Mouse (Mus musculus): ENCODE results near the gene 2310007B03Rik. TPM values are rescaled to one million over a fixed set of nuclear protein-coding genes. Genes with fewer than 3 reads are reported as not detected.

The 2310007B03Rik gene
- polyA plus RNA-seq, 1 experiment, result 1.9 TPM

- no peaks in the 10 kb centered on the region for H3K9me3 ChIP-seq (replicated peaks; ENCODE audit: control insufficient read depth, insufficient read depth, low read length, poor library complexity, severe bottlenecking)
- H3K36me3 ChIP-seq (ENCODE audit: control insufficient read depth, insufficient read depth, low read length, poor library complexity, severe bottlenecking), result no peaks in the 10 kb centered on the region
- no peak overlapping the region for H3K4me3 ChIP-seq (ENCODE audit: low read depth, low read length)
- no peaks in the 10 kb centered on the region for H3K4me1 ChIP-seq (ENCODE audit: control insufficient read depth, insufficient read depth, low read length)
- no peak overlapping the region for H3K27ac ChIP-seq (ENCODE audit: insufficient read depth, low read length)
- no peak for TF ChIP-seq EP300 (IDR thresholded peaks at IDR 0.05; ENCODE audit: insufficient read depth, low read depth, low read length)
- TF ChIP-seq CTCF (IDR thresholded peaks at IDR 0.05; ENCODE audit: low read depth, low read length), result no peak
- no peak for TF ChIP-seq POLR2A (IDR thresholded peaks at IDR 0.05; ENCODE audit: insufficient read depth, low read length)
- no peaks in the 10 kb centered on the region for H3K27me3 ChIP-seq (ENCODE audit: control insufficient read depth, insufficient read depth, low read length, poor library complexity, severe bottlenecking)
- H3K9ac ChIP-seq (ENCODE audit: low read depth, poor library complexity, severe bottlenecking), result no peak overlapping the region
These were observed 16.6 kb downstream of the 2310007B03Rik start for GRCm38 (mm10) chr1:93144176-93144575.

GRCm38 (mm10) chr1:93142871-93143270 lies 17.9 kb downstream of the 2310007B03Rik start:
- H3K4me1 ChIP-seq (ENCODE audit: control insufficient read depth, insufficient read depth, low read length), result no peaks in the 10 kb centered on the region
- H3K9ac ChIP-seq (ENCODE audit: low read depth, poor library complexity, severe bottlenecking), result no peak overlapping the region
- no peak for TF ChIP-seq CTCF (IDR thresholded peaks at IDR 0.05; ENCODE audit: low read depth, low read length)
- no peak for TF ChIP-seq EP300 (IDR thresholded peaks at IDR 0.05; ENCODE audit: insufficient read depth, low read depth, low read length)
- no peak for TF ChIP-seq POLR2A (IDR thresholded peaks at IDR 0.05; ENCODE audit: insufficient read depth, low read length)
- H3K9me3 ChIP-seq (replicated peaks; ENCODE audit: control insufficient read depth, insufficient read depth, low read length, poor library complexity, severe bottlenecking), result no peaks in the 10 kb centered on the region
- H3K27ac ChIP-seq (ENCODE audit: insufficient read depth, low read length), result no peak overlapping the region
- H3K36me3 ChIP-seq (ENCODE audit: control insufficient read depth, insufficient read depth, low read length, poor library complexity, severe bottlenecking), result no peaks in the 10 kb centered on the region
- no peak overlapping the region for H3K4me3 ChIP-seq (ENCODE audit: low read depth, low read length)
- H3K27me3 ChIP-seq (ENCODE audit: control insufficient read depth, insufficient read depth, low read length, poor library complexity, severe bottlenecking), result no peaks in the 10 kb centered on the region

- no peak overlapping the region for H3K9ac ChIP-seq (ENCODE audit: low read depth, poor library complexity, severe bottlenecking)
- H3K4me3 ChIP-seq (ENCODE audit: low read depth, low read length), result no peak overlapping the region
- H3K4me1 ChIP-seq (ENCODE audit: control insufficient read depth, insufficient read depth, low read length), result no peaks in the 10 kb centered on the region
- H3K27me3 ChIP-seq (ENCODE audit: control insufficient read depth, insufficient read depth, low read length, poor library complexity, severe bottlenecking), result no peaks in the 10 kb centered on the region
- H3K9me3 ChIP-seq (replicated peaks; ENCODE audit: control insufficient read depth, insufficient read depth, low read length, poor library complexity, severe bottlenecking), result no peaks in the 10 kb centered on the region
- no peak for TF ChIP-seq EP300 (IDR thresholded peaks at IDR 0.05; ENCODE audit: insufficient read depth, low read depth, low read length)
- no peak for TF ChIP-seq CTCF (IDR thresholded peaks at IDR 0.05; ENCODE audit: low read depth, low read length)
- no peak for TF ChIP-seq POLR2A (IDR thresholded peaks at IDR 0.05; ENCODE audit: insufficient read depth, low read length)
- no peak overlapping the region for H3K27ac ChIP-seq (ENCODE audit: insufficient read depth, low read length)
- H3K36me3 ChIP-seq (ENCODE audit: control insufficient read depth, insufficient read depth, low read length, poor library complexity, severe bottlenecking), result no peaks in the 10 kb centered on the region
These were observed 21.0 kb downstream of the 2310007B03Rik start for GRCm38 (mm10) chr1:93139713-93140112.

DNA sequence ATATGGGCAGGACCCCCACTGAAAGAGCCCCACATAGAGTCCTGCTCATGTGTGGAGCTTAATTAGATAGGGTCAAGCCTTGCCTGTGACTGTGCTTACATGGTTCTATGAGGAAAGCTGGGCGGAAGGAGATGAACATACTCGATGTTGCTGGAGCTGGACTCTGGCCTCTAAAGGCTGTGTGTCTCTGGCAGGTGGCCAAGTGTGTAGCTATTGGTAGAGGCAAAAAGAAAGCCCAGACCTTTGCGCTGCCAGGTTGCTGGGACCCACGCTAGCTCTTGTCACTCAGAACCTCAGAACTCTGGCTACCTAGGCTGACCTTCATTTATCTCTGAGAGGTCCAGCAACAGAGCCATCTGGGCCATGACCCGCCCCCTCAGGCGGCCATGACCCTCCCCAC lies 22.2 kb downstream of the 2310007B03Rik start:
- Histone ChIP-seq H3K9me3 (replicated peaks; ENCODE audit: control insufficient read depth, insufficient read depth, low read length, poor library complexity, severe bottlenecking) (no peaks in the 10 kb centered on the region), H3K9ac (ENCODE audit: low read depth, poor library complexity, severe bottlenecking) (no peak overlapping the region), H3K4me1 (ENCODE audit: control insufficient read depth, insufficient read depth, low read length) (no peaks in the 10 kb centered on the region), H3K36me3 (ENCODE audit: control insufficient read depth, insufficient read depth, low read length, poor library complexity, severe bottlenecking) (no peaks in the 10 kb centered on the region), H3K4me3 (ENCODE audit: low read depth, low read length) (no peak overlapping the region), H3K27me3 (ENCODE audit: control insufficient read depth, insufficient read depth, low read length, poor library complexity, severe bottlenecking) (no peaks in the 10 kb centered on the region), H3K27ac (ENCODE audit: insufficient read depth, low read length) (no peak overlapping the region)
- TF ChIP-seq CTCF (IDR thresholded peaks at IDR 0.05; ENCODE audit: low read depth, low read length) (no peak), POLR2A (IDR thresholded peaks at IDR 0.05; ENCODE audit: insufficient read depth, low read length) (no peak), EP300 (IDR thresholded peaks at IDR 0.05; ENCODE audit: insufficient read depth, low read depth, low read length) (no peak)

GRCm38 (mm10) chr1:93135036-93135526 lies 25.7 kb downstream of the 2310007B03Rik start, which contains the start of gene Agxt:
TSS of gene Agxt (plus strand) at chr1:93135240.
- H3K9me3 ChIP-seq (replicated peaks; ENCODE audit: control insufficient read depth, insufficient read depth, low read length, poor library complexity, severe bottlenecking), result no peaks in the 10 kb centered on the region
- no peaks in the 10 kb centered on the region for H3K27me3 ChIP-seq (ENCODE audit: control insufficient read depth, insufficient read depth, low read length, poor library complexity, severe bottlenecking)
- no peaks in the 10 kb centered on the region for H3K4me1 ChIP-seq (ENCODE audit: control insufficient read depth, insufficient read depth, low read length)
- no peaks in the 10 kb centered on the region for H3K36me3 ChIP-seq (ENCODE audit: control insufficient read depth, insufficient read depth, low read length, poor library complexity, severe bottlenecking)
- TF ChIP-seq EP300 (IDR thresholded peaks at IDR 0.05; ENCODE audit: insufficient read depth, low read depth, low read length), result no peak
- no peak for TF ChIP-seq POLR2A (IDR thresholded peaks at IDR 0.05; ENCODE audit: insufficient read depth, low read length)
- TF ChIP-seq CTCF (IDR thresholded peaks at IDR 0.05; ENCODE audit: low read depth, low read length), result no peak
- H3K9ac ChIP-seq (ENCODE audit: low read depth, poor library complexity, severe bottlenecking), result no peak within 1 kb of the TSS
- H3K27ac ChIP-seq (ENCODE audit: insufficient read depth, low read length), result no peak within 1 kb of the TSS
- no peak within 1 kb of the TSS for H3K4me3 ChIP-seq (ENCODE audit: low read depth, low read length)

- Histone ChIP-seq H3K4me1 (ENCODE audit: control insufficient read depth, insufficient read depth, low read length) (no peaks in the 10 kb centered on the region), H3K4me3 (ENCODE audit: low read depth, low read length) (no peak overlapping the region), H3K27me3 (ENCODE audit: control insufficient read depth, insufficient read depth, low read length, poor library complexity, severe bottlenecking) (no peaks in the 10 kb centered on the region), H3K27ac (ENCODE audit: insufficient read depth, low read length) (no peak overlapping the region), H3K36me3 (ENCODE audit: control insufficient read depth, insufficient read depth, low read length, poor library complexity, severe bottlenecking) (no peaks in the 10 kb centered on the region), H3K9ac (ENCODE audit: low read depth, poor library complexity, severe bottlenecking) (no peak overlapping the region), H3K9me3 (replicated peaks; ENCODE audit: control insufficient read depth, insufficient read depth, low read length, poor library complexity, severe bottlenecking) (no peaks in the 10 kb centered on the region)
- TF ChIP-seq POLR2A (IDR thresholded peaks at IDR 0.05; ENCODE audit: insufficient read depth, low read length) (no peak), CTCF (IDR thresholded peaks at IDR 0.05; ENCODE audit: low read depth, low read length) (no peak), EP300 (IDR thresholded peaks at IDR 0.05; ENCODE audit: insufficient read depth, low read depth, low read length) (no peak)
These were observed 28.1 kb downstream of the 2310007B03Rik start for GRCm38 (mm10) chr1:93132676-93133075.

All from ES-Bruce4 (cell line).